Mouse (Mus musculus): Measurements from ENCODE around the gene Rmdn3. TPM values are rescaled to one million over a fixed set of nuclear protein-coding genes. Genes with fewer than 3 reads are reported as not detected.

Rmdn3 gene
- 10 to 100 TPM; 14.0 to 15.0 TPM for total RNA-seq (2023)

GRCm38 (mm10) chr2:119156681-119157572 lies at the start of gene Rmdn3:
Gene Rmdn3, minus strand, starts transcription at chr2:119157034.

GRCm38 (mm10) chr2:119173991-119174651 lies 17.3 kb upstream of the Rmdn3 start, which contains the start of gene Gm14137:
Gene Gm14137, plus strand, starts transcription at chr2:119174509.

GRCm38 (mm10) chr2:119166901-119167865 lies 10.3 kb upstream of the Rmdn3 start, which contains the start of gene Gchfr:
Gene Gchfr, plus strand, starts transcription at chr2:119167773.

GRCm38 (mm10) chr2:119112438-119113112 lies 44.3 kb downstream of the Rmdn3 start, which contains the start of gene Rad51:
Gene Rad51, plus strand, starts transcription at chr2:119112793.

Other genes starting within 250 kb of the Rmdn3 start
- gene Chst14, start 230.5 kb downstream of the Rmdn3 start, total RNA-seq (2023) = 1 to 10 TPM; 3.4 to 4.7 TPM
- 1 to 10 TPM; 6.5 to 8.6 TPM for gene Ccdc32, start 127.6 kb downstream of the Rmdn3 start, total RNA-seq (2023)
- 1 to 10 TPM; 3.0 to 3.6 TPM for gene Rpusd2, start 122.2 kb downstream of the Rmdn3 start, total RNA-seq (2023)
- gene Knl1, start 109.9 kb downstream of the Rmdn3 start, total RNA-seq (2023) = 10 to 100 TPM; 27.6 to 28.1 TPM
- gene Rad51, start 44.2 kb downstream of the Rmdn3 start, total RNA-seq (2023) = 10 to 100 TPM; 17.5 to 20.2 TPM
- not detected for gene Gchfr, start 10.7 kb upstream of the Rmdn3 start, total RNA-seq (2023)
- under 1 TPM; 0.11 to 0.20 TPM for gene Gm14137, start 17.5 kb upstream of the Rmdn3 start, total RNA-seq (2023)
- gene Zfyve19, start 51.6 kb upstream of the Rmdn3 start, total RNA-seq (2023) = 10 to 100 TPM; 18.0 to 23.8 TPM
- gene Dnajc17, start 51.8 kb upstream of the Rmdn3 start, total RNA-seq (2023) = 10 to 100 TPM; 12.1 to 12.9 TPM
- not detected for gene Ppp1r14d, start 72.9 kb upstream of the Rmdn3 start, total RNA-seq (2023)
- gene Spint1, start 80.3 kb upstream of the Rmdn3 start, total RNA-seq (2023) = not detected
- gene Rhov, start 114.2 kb upstream of the Rmdn3 start, total RNA-seq (2023) = 10 to 100 TPM; 10.1 to 10.3 TPM
- gene Vps18, start 131.7 kb upstream of the Rmdn3 start, total RNA-seq (2023) = 10 to 100 TPM; 35.4 to 41.3 TPM
- not detected for gene Dll4, start 168.8 kb upstream of the Rmdn3 start, total RNA-seq (2023)
- 1 to 10 TPM; 6.4 to 6.8 TPM for gene Chac1, start 194.2 kb upstream of the Rmdn3 start, total RNA-seq (2023)